Mouse (Mus musculus): ENCODE results near the gene Ptpn12. TPM values are rescaled to one million over a fixed set of nuclear protein-coding genes. Genes with fewer than 3 reads are reported as not detected.
A peak's percentile ranks its signal among the peaks of the same experiment; 100 is the strongest.

Gene Ptpn12
- polyA plus RNA-seq, 1 experiment from 2014 or later, result 17.1 TPM

GRCm38 (mm10) chr5:20967942-20968341, 87.8 kb downstream of the Ptpn12 start:
- Histone ChIP-seq H3K9ac (no peak overlapping the region), H3K4me2 (no peak overlapping the region), H3K9me3 (replicated peaks) (no peaks in the 10 kb centered on the region), H3K27ac (no peak overlapping the region), H3K4me1 (peaks cover 11% of the 10 kb centered on the region), H3K4me3 (no peak overlapping the region), H3K27me3 (replicated peaks) (no peaks in the 10 kb centered on the region), H3K36me3 (no peaks in the 10 kb centered on the region)
- ATAC-seq, result peak; percentile 59
- 14% methylated on average over 4 of the region's 4 CpGs for WGBS (ENCODE audit: insufficient replicate concordance)

GRCm38 (mm10) chr5:20964446-20964845, 91.3 kb downstream of the Ptpn12 start:
- no peaks in the 10 kb centered on the region for H3K27me3 ChIP-seq (replicated peaks)
- H3K36me3 ChIP-seq, result peaks cover 12% of the 10 kb centered on the region; the same call in 1 of the 2 replicates
- no peak overlapping the region for H3K9ac ChIP-seq
- ATAC-seq, result no peak
- H3K27ac ChIP-seq, result no peak overlapping the region
- no peaks in the 10 kb centered on the region for H3K9me3 ChIP-seq (replicated peaks)
- H3K4me3 ChIP-seq, result no peak overlapping the region
- peaks cover 15% of the 10 kb centered on the region for H3K4me1 ChIP-seq
- 79% methylated on average over 6 of the region's 6 CpGs for WGBS (ENCODE audit: insufficient replicate concordance)
- no peak overlapping the region for H3K4me2 ChIP-seq

GRCm38 (mm10) chr5:20963295-20963694, 92.4 kb downstream of the Ptpn12 start:
- Histone ChIP-seq H3K4me1 (peaks cover 9% of the 10 kb centered on the region), H3K9ac (no peak overlapping the region), H3K4me3 (no peak overlapping the region), H3K9me3 (replicated peaks) (no peaks in the 10 kb centered on the region), H3K36me3 (peaks cover 12% of the 10 kb centered on the region; the same call in 1 of the 2 replicates), H3K27me3 (replicated peaks) (no peaks in the 10 kb centered on the region), H3K27ac (no peak overlapping the region), H3K4me2 (no peak overlapping the region)
- no peak for ATAC-seq
- 86% methylated on average over 9 of the region's 9 CpGs for WGBS (ENCODE audit: insufficient replicate concordance)

GRCm38 (mm10) chr5:20960927-20961326, 94.8 kb downstream of the Ptpn12 start:
- Histone ChIP-seq H3K9me3 (replicated peaks) (no peaks in the 10 kb centered on the region), H3K4me1 (peaks cover 10% of the 10 kb centered on the region), H3K27me3 (replicated peaks) (no peaks in the 10 kb centered on the region), H3K36me3 (peaks cover 28% of the 10 kb centered on the region), H3K27ac (no peak overlapping the region), H3K4me3 (no peak overlapping the region), H3K9ac (no peak overlapping the region), H3K4me2 (no peak overlapping the region)
- ATAC-seq, result no peak
- WGBS (ENCODE audit: insufficient replicate concordance), result 88% methylated on average over 2 of the region's 2 CpGs

- Histone ChIP-seq H3K36me3 (peaks cover 32% of the 10 kb centered on the region), H3K4me3 (peak within 1 kb of the TSS; percentile 4; the same call in 1 of the 2 replicates), H3K4me2 (peak within 1 kb of the TSS; percentile 52), H3K9me3 (replicated peaks) (no peaks in the 10 kb centered on the region), H3K27me3 (replicated peaks) (no peaks in the 10 kb centered on the region), H3K27ac (peak within 1 kb of the TSS; percentile 50), H3K9ac (peak within 1 kb of the TSS; percentile 40), H3K4me1 (peaks cover 45% of the 10 kb centered on the region)
- ATAC-seq, result no peak
- 85% methylated on average over 3 of the region's 3 CpGs for WGBS (ENCODE audit: insufficient replicate concordance)
Observed at GRCm38 (mm10) chr5:20956298-20956697, 99.4 kb downstream of the Ptpn12 start, which contains the start of gene Rsbn1l. Rsbn1l (minus strand) TSS chr5:20956398.

- 22% methylated on average over 13 of the region's 13 CpGs for WGBS (ENCODE audit: insufficient replicate concordance)
- Histone ChIP-seq H3K4me2 (peak overlapping the region; percentile 52), H3K27me3 (replicated peaks) (no peaks in the 10 kb centered on the region), H3K27ac (peak overlapping the region; percentile 50), H3K4me1 (peaks cover 43% of the 10 kb centered on the region), H3K9me3 (replicated peaks) (no peaks in the 10 kb centered on the region), H3K36me3 (peaks cover 27% of the 10 kb centered on the region), H3K9ac (peak overlapping the region; percentile 40), H3K4me3 (peak overlapping the region; percentile 4)
- no peak for ATAC-seq
Observed at GRCm38 (mm10) chr5:20955114-20955835, 100.4 kb downstream of the Ptpn12 start.

GRCm38 (mm10) chr5:20952337-20952925, 103.3 kb downstream of the Ptpn12 start:
- WGBS (ENCODE audit: insufficient replicate concordance), result 6% methylated on average over 9 of the region's 9 CpGs
- no peak for ATAC-seq
- H3K4me3 ChIP-seq, result peak overlapping the region; percentile 99
- peak overlapping the region; percentile 99 for H3K9ac ChIP-seq
- H3K9me3 ChIP-seq (replicated peaks), result no peaks in the 10 kb centered on the region
- H3K4me2 ChIP-seq, result peak overlapping the region; percentile 78
- H3K36me3 ChIP-seq, result peaks cover 22% of the 10 kb centered on the region
- H3K4me1 ChIP-seq, result peaks cover 66% of the 10 kb centered on the region
- no peaks in the 10 kb centered on the region for H3K27me3 ChIP-seq (replicated peaks)
- peak overlapping the region; percentile 97 for H3K27ac ChIP-seq

- Histone ChIP-seq H3K9me3 (replicated peaks) (no peaks in the 10 kb centered on the region), H3K36me3 (peaks cover 19% of the 10 kb centered on the region), H3K9ac (peak overlapping the region; percentile 99), H3K4me2 (peak overlapping the region; percentile 78), H3K27ac (peak overlapping the region; percentile 97), H3K4me1 (peaks cover 73% of the 10 kb centered on the region), H3K4me3 (peak overlapping the region; percentile 99), H3K27me3 (replicated peaks) (no peaks in the 10 kb centered on the region)
- WGBS (ENCODE audit: insufficient replicate concordance), result under 1% methylated on average over 51 of the region's 51 CpGs
- ATAC-seq, result peak; percentile 99
Observed at GRCm38 (mm10) chr5:20951666-20952281, 103.9 kb downstream of the Ptpn12 start.

GRCm38 (mm10) chr5:20950855-20951650, 104.7 kb downstream of the Ptpn12 start:
- WGBS (ENCODE audit: insufficient replicate concordance), result 1% methylated on average over 77 of the region's 88 CpGs
- no peaks in the 10 kb centered on the region for H3K9me3 ChIP-seq (replicated peaks)
- H3K4me3 ChIP-seq, result peak overlapping the region; percentile 99
- H3K9ac ChIP-seq, result peak overlapping the region; percentile 99
- H3K27me3 ChIP-seq (replicated peaks), result no peaks in the 10 kb centered on the region
- H3K27ac ChIP-seq, result peak overlapping the region; percentile 97
- peaks cover 76% of the 10 kb centered on the region for H3K4me1 ChIP-seq
- peak; percentile 65 for ATAC-seq
- peak overlapping the region; percentile 78 for H3K4me2 ChIP-seq
- H3K36me3 ChIP-seq, result peaks cover 12% of the 10 kb centered on the region

GRCm38 (mm10) chr5:20950516-20950854, 105.2 kb downstream of the Ptpn12 start:
- H3K4me1 ChIP-seq, result peaks cover 76% of the 10 kb centered on the region
- peak overlapping the region; percentile 99 for H3K9ac ChIP-seq
- no peaks in the 10 kb centered on the region for H3K9me3 ChIP-seq (replicated peaks)
- H3K27me3 ChIP-seq (replicated peaks), result no peaks in the 10 kb centered on the region
- H3K4me3 ChIP-seq, result peak overlapping the region; percentile 99
- no peak for ATAC-seq
- WGBS (ENCODE audit: insufficient replicate concordance), result 0% methylated on average over 9 of the region's 9 CpGs
- H3K4me2 ChIP-seq, result peak overlapping the region; percentile 78
- H3K36me3 ChIP-seq, result peaks cover 12% of the 10 kb centered on the region; the same call in 1 of the 2 replicates
- peak overlapping the region; percentile 97 for H3K27ac ChIP-seq

- no peak for ATAC-seq
- peaks cover 8% of the 10 kb centered on the region; the same call in 1 of the 2 replicates for H3K36me3 ChIP-seq
- no peaks in the 10 kb centered on the region for H3K27me3 ChIP-seq (replicated peaks)
- WGBS (ENCODE audit: insufficient replicate concordance), result 12% methylated on average over 5 of the region's 5 CpGs
- H3K27ac ChIP-seq, result peak overlapping the region; percentile 97
- H3K4me3 ChIP-seq, result peak overlapping the region; percentile 99
- peaks cover 76% of the 10 kb centered on the region for H3K4me1 ChIP-seq
- H3K4me2 ChIP-seq, result peak overlapping the region; percentile 78
- peak overlapping the region; percentile 99 for H3K9ac ChIP-seq
- no peaks in the 10 kb centered on the region for H3K9me3 ChIP-seq (replicated peaks)
Observed at GRCm38 (mm10) chr5:20950093-20950492, 105.6 kb downstream of the Ptpn12 start.

Data from liver, embryonic 12.5 days (tissue).